Mouse (Mus musculus) urinary bladder, adult 18-20 months (tissue): Measurements from ENCODE around the gene Nol12.

ENCODE experiments used
- DNase-seq, 2 experiments: peaks; one replicate each; pipeline ENCODE4 v3.0.0; 2022; ENCODE audit warnings: low spot score in 2 of 2, mixed read lengths in 2 of 2

Nol12 gene

GRCm38 (mm10) chr15:78990970-78991525 is 56.3 kb downstream of the Nol12 start:
- no peak for DNase-seq

- no peak for DNase-seq
These were observed 57.5 kb downstream of the Nol12 start for GRCm38 (mm10) chr15:78992235-78992634.

- no peak for DNase-seq
These were observed 58.2 kb downstream of the Nol12 start for GRCm38 (mm10) chr15:78992925-78993324.
